Mouse (Mus musculus): ENCODE measurements around the gene Lmln.

- TF ChIP-seq HCFC1 (IDR thresholded peaks at IDR 0.05; ENCODE audit: borderline replicate concordance, insufficient read depth, low read length) (no peak), ZNF384 (IDR thresholded peaks at IDR 0.05; ENCODE audit: low read depth, low read length) (no peak), CHD2 (IDR thresholded peaks at IDR 0.05; ENCODE audit: low read depth, low read length) (no peak), ZC3H11A (IDR thresholded peaks at IDR 0.05; ENCODE audit: borderline replicate concordance, low read depth, low read length) (no peak)
Observed at GRCm38 (mm10) chr16:33163330-33164090, 101.2 kb downstream of the Lmln start.
